Mouse (Mus musculus): Measurements from ENCODE around the gene Hexb. TPM values are rescaled to one million over a fixed set of nuclear protein-coding genes. Genes with fewer than 3 reads are reported as not detected.

Hexb gene
- total RNA-seq (2015) (47.2 and 54.0 TPM in 2 replicates), total RNA-seq (2017) (38.6 and 39.3 TPM in 2 replicates)

- peak; percentile 97 for ATAC-seq (replicated peaks; ENCODE audit: poor library complexity)
Measured at GRCm38 (mm10) chr13:97197932-97198562, at the start of gene Hexb. Hexb (minus strand) TSS chr13:97198357.

- ATAC-seq (replicated peaks; ENCODE audit: poor library complexity) = no peak
Measured at GRCm38 (mm10) chr13:97247754-97248153, 49.6 kb upstream of the Hexb start.

- no peak for ATAC-seq (replicated peaks; ENCODE audit: poor library complexity)
Measured at GRCm38 (mm10) chr13:97246217-97246616, 48.1 kb upstream of the Hexb start.

GRCm38 (mm10) chr13:97245157-97245556, 47.0 kb upstream of the Hexb start:
- ATAC-seq (replicated peaks; ENCODE audit: poor library complexity) = no peak

- no peak for ATAC-seq (replicated peaks; ENCODE audit: poor library complexity)
Measured at GRCm38 (mm10) chr13:97244712-97245105, 46.6 kb upstream of the Hexb start.

GRCm38 (mm10) chr13:97243962-97244711, 46.0 kb upstream of the Hexb start:
- ATAC-seq (replicated peaks; ENCODE audit: poor library complexity) = no peak

- ATAC-seq (replicated peaks; ENCODE audit: poor library complexity) = no peak
Measured at GRCm38 (mm10) chr13:97242716-97243115, 44.6 kb upstream of the Hexb start.

GRCm38 (mm10) chr13:97241787-97242280, 43.7 kb upstream of the Hexb start:
- ATAC-seq (replicated peaks; ENCODE audit: poor library complexity) = no peak

GRCm38 (mm10) chr13:97240965-97241786, 43.0 kb upstream of the Hexb start, which contains the start of gene Enc1:
Enc1 (plus strand) TSS chr13:97241105.
- peak; percentile 80 for ATAC-seq (replicated peaks; ENCODE audit: poor library complexity)

- ATAC-seq (replicated peaks; ENCODE audit: poor library complexity) = peak; percentile 68
Measured at GRCm38 (mm10) chr13:97240279-97240964, 42.3 kb upstream of the Hexb start.

GRCm38 (mm10) chr13:97239343-97240180, 41.4 kb upstream of the Hexb start:
- ATAC-seq (replicated peaks; ENCODE audit: poor library complexity) = peak; percentile 38

GRCm38 (mm10) chr13:97238181-97238981, 40.2 kb upstream of the Hexb start:
- no peak for ATAC-seq (replicated peaks; ENCODE audit: poor library complexity)

- ATAC-seq (replicated peaks; ENCODE audit: poor library complexity) = no peak
Measured at GRCm38 (mm10) chr13:97237700-97238099, 39.5 kb upstream of the Hexb start.

GRCm38 (mm10) chr13:97235911-97236310, 37.8 kb upstream of the Hexb start:
- no peak for ATAC-seq (replicated peaks; ENCODE audit: poor library complexity)

GRCm38 (mm10) chr13:97234785-97235417, 36.7 kb upstream of the Hexb start:
- ATAC-seq (replicated peaks; ENCODE audit: poor library complexity) = peak; percentile 89

GRCm38 (mm10) chr13:97233092-97233491, 34.9 kb upstream of the Hexb start:
- ATAC-seq (replicated peaks; ENCODE audit: poor library complexity) = peak; percentile 33

- no peak for ATAC-seq (replicated peaks; ENCODE audit: poor library complexity)
Measured at GRCm38 (mm10) chr13:97230101-97230500, 31.9 kb upstream of the Hexb start.

GRCm38 (mm10) chr13:97227795-97228194, 29.6 kb upstream of the Hexb start:
- ATAC-seq (replicated peaks; ENCODE audit: poor library complexity) = no peak
